Mouse (Mus musculus) midbrain, embryonic 11.5 days (tissue): ENCODE data around the gene Gkap1. TPM values are rescaled to one million over a fixed set of nuclear protein-coding genes. Genes with fewer than 3 reads are reported as not detected.

Source experiments
- ATAC-seq: fragments of 200-750 bp; cut with Nextera tagmentation; 2 replicates; pipeline ENCODE4 v1.8.0; 2017; ENCODE audit warnings: moderate TSS enrichment, moderate library complexity; ENCODE audit not compliant: low FRiP score
- DNase-seq: peaks from one replicate; pipeline ENCODE4 v3.0.0; 2015; ENCODE audit warnings: low spot score; ENCODE audit errors: missing footprints
- H3K27ac ChIP-seq: fragments of 300-500 bp; sonication (generic); 2 replicates; pipeline ENCODE4 v1.5.1; 2014; ENCODE audit warnings: low read depth, low read length
- H3K27me3 ChIP-seq: fragments of 300-500 bp; sonication (generic); 2 replicates; pipeline ENCODE4 v1.6.1; 2014; ENCODE audit warnings: mild to moderate bottlenecking, low read length, moderate library complexity, mixed read lengths; ENCODE audit not compliant: control insufficient read depth, insufficient read depth
- H3K36me3 ChIP-seq: fragments of 300-500 bp; sonication (generic); 2 replicates; pipeline ENCODE4 v1.6.1; 2014; ENCODE audit warnings: mild to moderate bottlenecking, low read length, moderate library complexity, mixed read lengths; ENCODE audit not compliant: control insufficient read depth, insufficient read depth
- H3K4me1 ChIP-seq: fragments of 300-500 bp; sonication (generic); 2 replicates; pipeline ENCODE4 v1.6.1; 2014; ENCODE audit warnings: low read length; ENCODE audit not compliant: control insufficient read depth, insufficient read depth
- H3K4me2 ChIP-seq: fragments of 300-500 bp; sonication (generic); 2 replicates; pipeline ENCODE4 v1.6.1; 2014; ENCODE audit warnings: mild to moderate bottlenecking, moderate library complexity
- H3K4me3 ChIP-seq: fragments of 300-500 bp; sonication (generic); 2 replicates; pipeline ENCODE4 v1.5.1; 2014; ENCODE audit warnings: low read depth, low read length
- H3K9ac ChIP-seq: fragments of 300-500 bp; sonication (generic); 2 replicates; pipeline ENCODE4 v1.6.1; 2014; ENCODE audit warnings: low read length
- H3K9me3 ChIP-seq: fragments of 300-500 bp; sonication (generic); 2 replicates; pipeline ENCODE4 v1.6.1; 2016; ENCODE audit warnings: low read length; ENCODE audit not compliant: control insufficient read depth
- WGBS: fragments of 180-500 bp; shearing (Covaris S2); extraction: QIAGEN DNeasy Blood & Tissue Kit; methylation state at CpG from one replicate; pipeline ENCODE4 v1.1.7; 2014; 5-methylcytosine and 5-hydroxymethylcytosine counted together
- polyA plus RNA-seq: library from polyadenylated mRNA; unstranded; fragments of >200 nt; fragmentation: Nextera tagmentation; extraction: Ambion mirVana; gene quantifications from 2 replicates; pipeline ENCODE4 v1.2.1, GENCODE M21; 2014

Gkap1 gene
- polyA plus RNA-seq, 1 experiment from 2014 or later = 45.5 TPM

DNA sequence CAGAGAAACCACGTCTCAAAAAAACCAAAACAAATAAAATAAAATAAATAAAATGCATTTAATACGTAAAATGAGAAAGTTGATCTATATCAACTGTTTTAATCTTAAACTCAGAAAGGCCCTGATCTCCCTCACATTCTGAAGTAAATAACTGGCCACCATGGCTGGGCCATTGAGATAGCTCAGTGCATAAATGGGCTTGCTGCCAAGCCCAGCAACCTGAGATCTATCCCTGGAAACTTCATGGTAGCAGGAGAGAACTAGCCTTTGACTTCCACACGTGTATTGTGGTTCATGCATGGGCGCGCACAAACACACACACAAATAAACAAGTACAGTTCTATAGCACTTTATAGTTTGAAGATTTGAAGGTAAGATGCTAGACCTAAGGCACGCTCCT is 74.2 kb downstream of the Gkap1 start:
- 89% methylated on average over 6 of the region's 6 CpGs for WGBS
- no peak overlapping the region for H3K27ac ChIP-seq
- H3K27me3 ChIP-seq = no peaks in the 10 kb centered on the region
- no peaks in the 10 kb centered on the region for H3K36me3 ChIP-seq
- H3K4me2 ChIP-seq = no peak overlapping the region
- ATAC-seq (no peak), DNase-seq (no peak)
- no peak overlapping the region for H3K9ac ChIP-seq
- no peaks in the 10 kb centered on the region for H3K9me3 ChIP-seq
- no peak overlapping the region for H3K4me3 ChIP-seq
- H3K4me1 ChIP-seq = no peaks in the 10 kb centered on the region

DNA sequence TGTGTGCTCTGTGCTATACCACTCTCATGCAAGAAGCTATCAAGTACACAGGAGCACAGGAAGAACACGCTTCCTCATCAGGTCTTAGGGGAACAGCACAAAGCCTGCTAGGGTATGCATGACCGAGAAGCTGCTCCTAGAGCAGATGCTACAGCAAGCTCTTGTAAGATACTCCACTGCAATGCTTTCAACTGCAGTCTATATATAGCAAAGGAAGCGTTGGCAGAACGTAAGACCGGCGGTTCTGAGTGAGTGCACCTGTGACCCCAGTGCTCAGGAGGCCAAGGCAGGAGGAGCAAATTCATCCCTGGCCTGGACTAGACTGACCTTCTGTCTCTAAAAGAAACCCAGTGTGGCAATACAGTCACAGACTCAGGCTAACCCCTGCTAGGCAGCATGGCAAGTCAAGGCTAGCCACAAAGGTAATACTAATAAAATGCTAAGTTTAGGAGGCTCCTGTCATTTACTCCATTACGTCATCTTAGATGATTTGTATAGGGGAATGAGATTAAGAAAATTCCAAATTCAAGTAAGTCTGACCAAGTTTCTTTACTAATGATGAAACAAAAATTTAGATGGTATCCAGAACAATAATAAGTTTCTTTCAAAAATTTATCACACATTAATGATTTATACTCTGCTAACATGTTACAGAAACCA is 77.4 kb downstream of the Gkap1 start:
- ATAC-seq = no peak
- H3K4me3 ChIP-seq = no peak overlapping the region
- 91% methylated on average over 7 of the region's 7 CpGs for WGBS

DNA sequence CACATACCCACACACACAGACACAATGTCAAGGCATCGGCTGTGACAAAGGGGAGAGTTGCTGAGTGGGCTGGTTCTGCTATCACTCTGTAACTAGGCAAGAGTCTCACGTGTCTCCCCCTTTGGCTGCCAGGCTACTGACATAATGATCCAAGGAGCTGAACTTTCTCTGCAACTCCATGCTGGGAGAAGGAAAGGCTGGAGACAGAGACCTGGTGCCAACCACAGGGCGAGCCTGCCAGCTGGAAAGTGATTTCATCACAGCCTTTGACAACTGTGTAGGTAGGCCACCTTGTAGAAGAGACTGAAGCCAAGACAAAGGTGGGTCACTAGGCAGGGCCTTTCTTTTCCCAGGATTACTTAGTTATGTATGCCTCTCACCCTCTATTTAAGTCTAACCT is 78.3 kb downstream of the Gkap1 start:
- no peaks in the 10 kb centered on the region for H3K4me1 ChIP-seq
- H3K9me3 ChIP-seq = no peaks in the 10 kb centered on the region
- no peak overlapping the region for H3K4me2 ChIP-seq
- no peak overlapping the region for H3K9ac ChIP-seq
- DNase-seq (peak; percentile 37), ATAC-seq (no peak)
- no peak overlapping the region for H3K4me3 ChIP-seq
- peaks cover 3% of the 10 kb centered on the region for H3K36me3 ChIP-seq
- no peak overlapping the region for H3K27ac ChIP-seq
- 85% methylated on average over 3 of the region's 3 CpGs for WGBS
- H3K27me3 ChIP-seq = no peaks in the 10 kb centered on the region

More for the DNA sequence above, 77.4 kb downstream of the Gkap1 start:
- H3K4me1 ChIP-seq = no peaks in the 10 kb centered on the region
- H3K9me3 ChIP-seq = no peaks in the 10 kb centered on the region
- H3K27me3 ChIP-seq = no peaks in the 10 kb centered on the region
- H3K4me2 ChIP-seq = no peak overlapping the region
- peak; percentile 51 for DNase-seq
- H3K36me3 ChIP-seq = peaks cover 3% of the 10 kb centered on the region
- no peak overlapping the region for H3K27ac ChIP-seq
- H3K9ac ChIP-seq = no peak overlapping the region

DNA sequence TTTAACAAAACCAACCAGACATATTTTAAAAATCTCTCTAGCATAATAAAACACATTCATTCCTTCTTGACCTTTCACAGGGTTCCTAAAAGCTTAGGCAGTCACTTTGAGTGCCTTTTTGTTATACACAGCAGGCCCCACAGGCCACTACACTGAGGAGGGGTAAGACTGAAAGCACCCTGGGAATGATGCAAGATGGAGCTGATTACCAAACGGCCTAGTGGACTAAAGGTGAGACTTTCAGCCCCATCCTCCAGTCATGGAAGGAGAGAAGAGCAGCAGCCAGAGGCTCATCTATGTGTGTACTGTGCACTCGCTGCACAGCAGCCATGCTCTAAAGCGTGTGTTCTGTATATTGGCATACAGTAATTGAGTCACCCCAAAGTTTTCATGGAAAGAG is 80.6 kb downstream of the Gkap1 start:
- Histone ChIP-seq H3K9ac (no peak overlapping the region), H3K36me3 (peaks cover 15% of the 10 kb centered on the region)
- WGBS = 85% methylated on average over 3 of the region's 3 CpGs

DNA sequence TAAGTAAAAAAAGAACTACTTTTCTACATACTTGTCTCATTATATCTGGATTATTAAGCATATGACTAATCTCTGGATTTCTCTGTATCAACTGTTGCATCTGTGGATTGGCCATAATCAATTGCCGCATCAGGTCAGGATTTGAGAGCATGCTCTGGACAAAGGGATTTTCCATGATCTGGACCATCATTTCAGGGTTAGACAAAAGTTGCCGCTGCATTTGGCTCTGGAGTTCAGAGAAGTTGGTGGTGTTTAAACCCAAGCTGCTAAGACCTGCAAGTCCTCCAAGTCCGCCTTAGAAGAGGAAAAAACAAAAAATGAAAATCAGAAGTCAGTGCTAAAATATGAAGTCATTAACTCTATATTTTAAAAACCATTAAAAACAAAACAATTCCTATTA is 82.3 kb downstream of the Gkap1 start:
- H3K9ac ChIP-seq = no peak overlapping the region
- no peak overlapping the region for H3K4me3 ChIP-seq
- H3K9me3 ChIP-seq = no peaks in the 10 kb centered on the region
- no peaks in the 10 kb centered on the region for H3K27me3 ChIP-seq
- WGBS = 95% methylated on average over 3 of the region's 3 CpGs
- H3K4me2 ChIP-seq = no peak overlapping the region
- H3K27ac ChIP-seq = no peak overlapping the region
- no peak for ATAC-seq
- peak; percentile 75 for DNase-seq
- no peaks in the 10 kb centered on the region for H3K4me1 ChIP-seq
- peaks cover 15% of the 10 kb centered on the region for H3K36me3 ChIP-seq

More for the DNA sequence above, 80.6 kb downstream of the Gkap1 start:
- ATAC-seq (no peak), DNase-seq (peak; percentile 69)
- no peak overlapping the region for H3K4me3 ChIP-seq
- H3K9me3 ChIP-seq = no peaks in the 10 kb centered on the region
- no peaks in the 10 kb centered on the region for H3K4me1 ChIP-seq
- H3K4me2 ChIP-seq = no peak overlapping the region
- no peaks in the 10 kb centered on the region for H3K27me3 ChIP-seq
- H3K27ac ChIP-seq = no peak overlapping the region

DNA sequence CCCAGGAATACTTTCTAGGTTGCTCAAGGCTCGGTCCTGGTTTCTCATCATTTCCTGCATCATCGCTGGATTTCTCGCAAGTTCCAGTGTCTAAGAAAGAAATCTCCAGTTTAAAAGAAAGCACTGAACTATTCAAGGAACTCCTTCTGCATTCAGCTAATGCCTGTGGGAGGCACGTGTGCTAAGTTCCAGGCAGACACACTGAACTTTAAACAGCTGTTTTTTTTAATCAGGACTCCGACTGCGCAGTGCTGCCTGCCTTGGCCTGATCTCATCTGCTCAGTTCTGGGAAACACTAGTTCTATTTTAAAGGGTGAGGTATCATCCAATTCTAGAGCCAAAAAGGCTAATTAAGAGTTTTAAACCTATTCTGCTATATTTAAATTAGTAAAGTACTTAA is 83.4 kb downstream of the Gkap1 start:
- no peak overlapping the region for H3K9ac ChIP-seq
- no peaks in the 10 kb centered on the region for H3K27me3 ChIP-seq
- H3K4me3 ChIP-seq = no peak overlapping the region
- H3K4me1 ChIP-seq = 0 out of 2 replicates have a peak, but pooled peaks cover 4% of the 10 kb centered on the region
- H3K9me3 ChIP-seq = no peaks in the 10 kb centered on the region
- no peak for ATAC-seq
- H3K36me3 ChIP-seq = peaks cover 15% of the 10 kb centered on the region
- H3K4me2 ChIP-seq = no peak overlapping the region
- H3K27ac ChIP-seq = no peak overlapping the region
- 96% methylated on average over 6 of the region's 6 CpGs for WGBS
- peak; percentile 21 for DNase-seq

DNA sequence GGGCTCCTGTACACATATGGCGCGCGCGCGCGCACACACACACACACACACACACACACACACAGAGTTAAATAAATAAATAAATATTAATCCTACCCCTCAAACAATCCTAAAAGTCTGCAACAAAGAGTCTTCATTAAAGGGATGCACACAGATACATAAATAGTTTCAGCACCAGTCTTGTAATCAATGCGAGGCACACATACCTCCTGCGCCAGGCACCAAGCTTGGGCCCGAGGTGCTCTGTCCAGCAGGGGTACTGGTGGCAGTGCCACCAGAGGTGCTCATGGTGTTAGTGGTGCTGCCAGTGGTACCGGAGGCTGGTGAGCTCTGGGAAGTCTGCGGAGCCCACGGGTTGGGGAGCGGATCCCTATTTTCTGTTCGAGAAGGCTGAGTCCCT is 84.0 kb downstream of the Gkap1 start:
- 97% methylated on average over 14 of the region's 14 CpGs for WGBS
- no peak overlapping the region for H3K27ac ChIP-seq
- peaks cover 15% of the 10 kb centered on the region for H3K36me3 ChIP-seq
- H3K4me1 ChIP-seq = 0 out of 2 replicates have a peak, but pooled peaks cover 4% of the 10 kb centered on the region
- H3K4me3 ChIP-seq = no peak overlapping the region
- H3K9me3 ChIP-seq = no peaks in the 10 kb centered on the region
- no peak for ATAC-seq
- no peaks in the 10 kb centered on the region for H3K27me3 ChIP-seq
- peak; percentile 59 for DNase-seq
- no peak overlapping the region for H3K4me2 ChIP-seq
- H3K9ac ChIP-seq = no peak overlapping the region

DNA sequence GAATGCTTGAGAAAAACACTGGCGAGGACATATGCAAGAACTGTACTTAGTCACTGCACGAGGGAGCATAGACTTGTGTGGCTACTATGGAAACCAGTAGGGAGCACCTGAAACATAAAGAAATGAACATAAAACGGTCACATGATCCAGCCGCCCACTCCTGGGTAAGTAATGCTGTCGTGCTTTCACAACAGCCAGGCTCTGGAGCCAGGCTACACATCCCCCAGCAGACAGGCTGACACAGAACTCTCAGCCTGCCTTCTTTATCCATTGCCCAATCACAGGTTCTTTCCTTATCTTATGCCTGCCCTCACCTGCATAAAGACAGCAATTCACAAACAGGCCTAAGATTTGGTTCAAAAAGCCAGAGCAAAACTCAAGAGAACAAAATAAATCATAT is 86.0 kb downstream of the Gkap1 start:
- Histone ChIP-seq H3K4me3 (no peak overlapping the region), H3K4me1 (0 out of 2 replicates have a peak, but pooled peaks cover 4% of the 10 kb centered on the region), H3K27ac (no peak overlapping the region), H3K27me3 (no peaks in the 10 kb centered on the region), H3K9me3 (no peaks in the 10 kb centered on the region), H3K9ac (no peak overlapping the region), H3K4me2 (no peak overlapping the region), H3K36me3 (peaks cover 12% of the 10 kb centered on the region; the same call in 1 of the 2 replicates)
- WGBS = 85% methylated on average over 5 of the region's 5 CpGs
- ATAC-seq (no peak), DNase-seq (peak; percentile 26)

DNA sequence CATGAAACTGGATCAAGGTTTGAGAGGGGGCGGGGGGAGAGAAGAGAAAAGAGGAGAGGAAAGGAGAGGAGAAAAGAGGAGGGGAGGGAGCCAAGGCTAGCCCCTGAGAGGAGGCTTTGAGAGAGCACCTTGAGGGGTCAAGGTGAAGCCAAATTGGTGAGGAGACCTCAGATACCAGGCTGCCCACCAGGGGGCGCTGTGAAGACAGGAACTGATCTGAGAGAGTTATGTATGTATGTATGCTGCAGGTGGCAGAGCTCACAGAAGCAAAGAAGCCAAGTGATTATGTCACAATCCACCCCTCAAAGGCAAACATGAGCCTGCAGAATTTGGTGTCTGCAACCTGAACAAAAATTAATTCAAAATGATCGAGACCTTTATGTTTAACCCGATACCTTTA is 87.1 kb downstream of the Gkap1 start:
- peak; percentile 46; the same call in 1 of the 2 replicates for ATAC-seq
- DNase-seq = peak; percentile 98
- no peaks in the 10 kb centered on the region for H3K9me3 ChIP-seq
- no peaks in the 10 kb centered on the region for H3K27me3 ChIP-seq
- 0 out of 2 replicates have a peak, but pooled peaks cover 4% of the 10 kb centered on the region for H3K4me1 ChIP-seq
- no peak overlapping the region for H3K4me2 ChIP-seq
- no peak overlapping the region for H3K27ac ChIP-seq
- no peak overlapping the region for H3K9ac ChIP-seq
- peaks cover 12% of the 10 kb centered on the region; the same call in 1 of the 2 replicates for H3K36me3 ChIP-seq
- no peak overlapping the region for H3K4me3 ChIP-seq
- WGBS = 64% methylated on average over 4 of the region's 4 CpGs
